Mouse (Mus musculus) ES-Bruce4 (cell line): Measurements from ENCODE around the gene Igf2r.

Source experiments
- CTCF ChIP-seq: IDR thresholded peaks from one replicate; pipeline ENCODE4 v1.8.1; 2011; ENCODE audit warnings: low read depth, low read length
- EP300 ChIP-seq: IDR thresholded peaks from 2 replicates; pipeline ENCODE4 v1.6.1; 2011; ENCODE audit warnings: low read depth, low read length; ENCODE audit not compliant: insufficient read depth
- POLR2A ChIP-seq: IDR thresholded peaks from one replicate; pipeline ENCODE4 v1.8.1; 2011; ENCODE audit warnings: low read length; ENCODE audit not compliant: insufficient read depth

DNA sequence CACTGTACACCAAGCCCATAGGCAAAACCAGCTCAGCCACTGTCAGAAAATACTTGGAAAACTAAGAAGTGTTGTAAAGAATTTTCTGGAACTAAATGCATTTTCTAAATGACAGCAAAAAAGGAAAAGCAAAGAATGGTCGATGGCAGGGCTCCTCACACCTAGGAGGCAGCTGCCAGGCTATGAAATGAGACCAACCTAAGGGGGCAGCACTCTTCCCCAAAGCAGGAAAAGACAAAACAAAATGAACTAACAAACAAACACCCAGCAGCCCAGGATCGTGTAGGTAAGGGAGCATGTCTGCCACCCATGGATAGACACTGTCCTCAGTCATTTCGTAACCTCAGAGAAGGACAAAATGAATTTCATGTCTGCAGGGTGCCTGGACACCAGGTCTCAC lies 56.5 kb downstream of the Igf2r start:
- no peak for TF ChIP-seq POLR2A
- TF ChIP-seq CTCF = no peak
- no peak for TF ChIP-seq EP300
